Mouse (Mus musculus): ENCODE data around the gene Usp22.
"Not testable (repeated sequence)": the region's sequence is repeated elsewhere in the genome, so short reads cannot be mapped to it uniquely, and the experiment has no call there.

Gene Usp22

DNA sequence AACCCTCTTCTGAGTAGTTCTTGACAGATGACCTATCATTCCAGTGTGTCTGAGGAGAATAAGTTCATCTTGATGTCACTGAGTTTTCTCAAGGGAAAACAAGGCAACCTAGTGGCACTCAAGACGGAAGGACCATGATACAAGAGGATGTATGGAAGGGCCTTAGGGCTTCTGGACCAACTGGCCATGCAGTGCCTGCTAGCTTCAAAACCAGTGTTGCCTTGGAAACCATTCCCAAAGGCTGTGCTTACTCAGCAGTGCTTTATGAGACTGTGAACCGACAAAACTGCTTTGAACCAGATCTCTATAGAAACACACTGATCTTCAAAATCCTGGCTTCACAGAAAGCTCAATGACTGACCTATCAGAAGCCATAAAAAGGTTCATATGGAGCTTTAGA is 15.9 kb upstream of the Usp22 start:
- no peak for DNase-seq (ENCODE audit: low read depth, low spot score)

DNA sequence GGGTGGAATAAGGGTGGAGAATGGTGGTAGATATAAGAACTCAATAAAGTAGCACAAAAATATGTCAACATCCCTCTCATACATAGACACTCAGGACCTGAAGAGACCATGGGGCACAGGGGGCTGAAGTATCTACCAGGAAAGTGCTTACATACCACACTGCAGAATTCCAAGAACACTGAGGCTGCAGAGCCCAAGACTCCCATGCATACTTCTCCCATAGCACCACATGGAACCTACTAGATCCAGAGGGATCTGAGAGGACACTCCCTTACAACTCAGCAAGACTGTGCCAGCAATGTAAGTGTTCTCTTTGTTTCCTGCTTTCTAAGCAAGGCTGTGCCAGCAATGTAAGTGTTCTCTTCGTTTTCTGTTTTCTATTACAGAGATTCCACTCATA is 9.0 kb upstream of the Usp22 start:
- no peak for DNase-seq (ENCODE audit: low read depth, low spot score)

DNA sequence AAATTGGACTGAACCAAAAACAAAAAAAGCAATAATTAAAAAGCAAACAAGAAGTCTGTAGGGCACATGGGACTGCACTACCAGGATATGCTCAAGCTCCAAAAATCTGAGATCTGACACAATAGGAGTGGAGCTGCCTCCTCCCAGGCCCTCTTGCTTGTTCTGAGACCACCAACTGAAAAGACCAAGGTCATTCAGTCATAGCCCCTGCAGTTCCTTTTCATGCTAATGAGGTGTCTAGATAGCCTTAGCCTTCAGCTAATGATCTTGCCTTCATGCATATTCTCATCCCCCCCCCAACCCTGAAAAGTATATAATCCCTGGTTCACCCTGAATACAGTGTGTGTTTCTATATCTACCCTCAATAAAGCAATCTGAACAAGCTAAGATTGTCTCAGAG is 6.8 kb upstream of the Usp22 start:
- no peak for DNase-seq (ENCODE audit: low read depth, low spot score)

DNA sequence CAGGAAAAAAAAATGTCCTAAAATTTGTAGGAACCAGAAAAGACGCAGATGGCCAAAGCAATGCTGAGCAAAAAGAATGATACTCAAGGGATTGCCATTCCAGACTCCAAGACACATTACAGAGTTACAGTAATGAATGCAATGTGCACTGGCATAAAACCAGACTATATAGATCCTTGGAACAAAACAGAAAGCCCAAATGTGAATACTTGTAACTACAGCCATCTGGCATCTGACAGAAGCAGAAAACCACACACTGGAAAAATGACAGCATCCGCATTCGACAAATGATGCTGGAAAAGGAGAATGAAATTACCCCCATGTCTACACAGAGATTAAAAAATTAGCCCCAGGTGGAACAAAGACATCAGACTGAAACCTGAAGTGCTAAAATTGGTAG is 5.5 kb upstream of the Usp22 start:
- DNase-seq (ENCODE audit: low read depth, low spot score), result no peak

DNA sequence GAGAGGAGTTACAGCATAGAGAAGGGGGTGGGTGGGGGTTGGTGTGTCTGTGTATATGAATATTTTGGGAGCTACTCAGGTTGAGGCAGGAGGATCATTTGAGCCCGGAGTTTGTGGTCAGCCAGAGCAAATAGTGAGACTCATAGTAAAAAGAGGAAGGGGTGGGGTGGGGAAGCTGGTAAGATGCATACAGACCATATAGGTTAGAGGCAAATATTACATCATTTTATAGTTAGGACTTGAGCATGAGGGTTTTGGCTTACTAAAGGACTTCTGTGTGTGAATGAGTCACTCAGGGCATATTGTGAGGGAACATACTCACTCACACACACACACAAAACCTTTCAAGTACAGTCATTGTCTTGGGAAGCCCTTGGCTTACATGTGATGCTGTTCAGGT is 1.5 kb upstream of the Usp22 start:
- DNase-seq (ENCODE audit: low read depth, low spot score), result no peak

DNA sequence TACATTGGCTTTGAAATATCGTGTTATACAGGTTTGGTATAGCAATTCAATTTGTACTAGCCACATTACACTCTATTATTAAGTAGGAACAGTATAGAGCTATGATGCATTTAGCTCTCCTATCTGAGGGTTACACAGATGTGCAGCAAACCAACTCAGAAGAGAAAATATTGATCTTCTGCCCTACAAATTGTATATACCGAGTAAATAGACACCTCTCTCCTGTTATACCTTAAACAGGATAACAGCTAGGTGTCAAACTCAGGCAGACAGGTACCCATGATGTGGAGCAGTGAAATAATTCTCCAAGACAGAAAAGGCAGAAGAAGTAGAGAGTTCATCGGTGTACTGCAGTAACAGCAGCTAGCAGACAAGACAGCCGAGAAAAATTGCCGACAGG is 923 bp upstream of the Usp22 start:
- DNase-seq (ENCODE audit: low read depth, low spot score), result no peak

DNA sequence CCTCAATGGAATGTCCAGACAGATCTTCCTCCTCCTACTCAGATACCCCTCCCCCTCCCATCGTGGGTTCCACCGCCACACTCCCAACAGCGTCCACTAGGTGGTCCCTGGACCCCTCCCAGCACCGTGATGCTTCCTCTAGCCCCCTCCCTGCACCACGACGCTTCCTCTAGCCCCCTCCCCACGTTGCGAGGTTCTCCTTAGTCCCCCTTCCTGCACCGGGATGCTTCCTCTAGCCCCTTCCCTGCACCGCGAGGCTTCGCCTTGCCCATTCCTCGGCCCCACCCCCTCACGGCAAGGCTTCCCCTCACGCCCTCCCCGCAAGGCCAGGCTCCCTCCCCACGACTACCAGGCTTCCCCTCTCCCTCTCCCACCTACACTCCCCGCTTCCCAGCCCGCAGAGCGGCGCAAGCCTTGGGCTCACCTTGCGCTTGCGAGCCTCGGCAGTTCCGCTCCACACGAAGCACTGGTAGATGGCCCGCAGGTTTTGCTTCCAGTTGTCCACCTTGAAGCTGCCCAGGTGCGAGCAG is 499 bp downstream of the Usp22 start:
- peak; percentile 56 for DNase-seq (ENCODE audit: low read depth, low spot score)

DNA sequence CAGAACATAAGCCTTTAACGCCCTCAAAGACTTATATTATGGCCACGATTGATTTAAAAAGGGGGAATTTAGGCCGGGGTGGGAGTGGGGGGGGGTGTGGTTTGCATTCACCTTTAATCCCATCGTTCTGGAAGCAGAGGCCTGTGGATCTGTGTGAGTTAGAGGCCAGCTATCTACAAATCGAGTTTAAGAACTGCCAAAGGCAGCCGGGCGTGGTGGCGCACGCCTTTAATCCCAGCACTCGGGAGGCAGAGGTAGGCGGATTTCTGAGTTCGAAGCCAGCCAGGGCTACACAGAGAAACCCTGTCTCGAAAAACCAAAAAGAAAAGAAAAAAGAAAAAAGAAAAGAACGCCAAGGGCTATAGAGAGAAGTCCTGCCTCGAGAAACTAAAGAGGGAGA is 1.4 kb downstream of the Usp22 start:
- not testable (repeated sequence) for DNase-seq (ENCODE audit: low read depth, low spot score)

DNA sequence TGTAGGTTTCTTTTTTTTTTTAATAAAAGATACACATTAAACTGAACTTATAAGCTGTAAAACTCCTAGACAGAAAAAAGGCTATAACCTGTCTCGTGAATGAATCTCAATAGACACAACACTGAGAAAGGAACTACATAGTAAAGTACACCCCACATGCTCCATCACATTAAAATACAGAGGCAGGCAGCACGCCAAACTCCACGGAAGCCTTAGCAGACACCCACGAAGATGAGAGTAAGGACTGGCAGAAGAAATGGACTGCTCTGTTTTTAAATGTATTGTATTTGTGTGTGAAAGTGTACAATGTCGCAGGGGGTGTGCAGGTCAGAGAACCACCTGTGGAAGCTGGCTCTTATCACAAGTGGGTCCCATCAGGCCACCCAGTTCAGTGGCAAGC is 4.7 kb downstream of the Usp22 start:
- DNase-seq (ENCODE audit: low read depth, low spot score), result no peak

DNA sequence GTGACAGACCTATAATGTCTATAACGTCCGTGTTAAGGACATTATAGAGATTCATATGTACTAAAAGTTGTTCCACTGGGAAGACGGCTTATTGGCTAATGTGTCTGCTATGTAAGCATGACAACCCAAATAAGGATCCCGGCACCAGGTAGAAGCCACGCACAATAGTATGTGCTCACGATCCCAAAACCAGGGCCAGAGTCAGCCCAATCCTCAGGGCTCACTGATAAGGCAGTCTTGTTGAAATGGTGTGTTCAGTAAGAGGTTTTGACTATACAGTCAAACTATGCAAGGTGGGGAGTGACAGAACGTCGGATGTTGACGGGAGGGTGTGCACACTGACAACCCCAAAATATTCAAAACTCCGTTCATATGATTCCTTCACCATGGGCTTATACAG is 10.0 kb downstream of the Usp22 start:
- no peak for DNase-seq (ENCODE audit: low read depth, low spot score)

DNA sequence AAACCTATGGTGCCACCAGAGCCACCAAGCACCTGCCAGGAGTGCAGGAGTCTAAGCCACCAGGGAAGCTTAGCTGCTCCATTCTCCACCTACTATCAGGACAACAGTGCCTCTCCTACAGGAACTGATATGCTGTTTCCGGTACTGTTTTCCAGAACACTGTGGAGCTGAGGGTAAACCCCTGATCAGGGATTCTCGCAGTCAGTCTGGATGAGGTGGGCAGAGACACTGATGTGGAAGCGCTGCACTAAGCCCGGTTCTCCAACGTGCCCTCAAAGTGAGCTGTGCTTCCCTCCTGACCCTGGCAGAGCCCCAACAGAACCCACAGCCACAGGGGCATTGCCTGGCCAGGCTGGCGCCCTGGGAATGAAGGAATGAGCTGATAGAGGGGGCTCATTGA is 10.5 kb downstream of the Usp22 start:
- DNase-seq (ENCODE audit: low read depth, low spot score), result no peak

DNA sequence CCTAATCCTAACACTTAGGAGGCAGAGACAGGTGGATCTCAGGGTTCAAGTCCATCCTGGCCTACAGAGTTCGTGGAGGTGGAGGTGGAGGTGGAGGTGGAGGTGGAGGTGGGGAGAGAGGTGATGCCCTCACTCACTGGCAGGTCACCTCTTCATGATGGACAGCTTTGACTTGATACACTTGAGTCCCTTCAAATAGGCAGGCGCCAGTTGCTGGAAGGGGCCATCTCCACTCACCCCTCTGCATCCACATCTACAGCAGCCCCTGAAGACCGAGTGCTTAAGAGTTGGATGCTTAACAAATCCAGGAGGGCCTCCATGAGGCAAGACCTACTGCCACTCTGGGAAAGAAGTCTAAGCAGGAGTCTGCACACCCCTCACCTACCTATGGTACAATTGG is 11.5 kb downstream of the Usp22 start:
- DNase-seq (ENCODE audit: low read depth, low spot score), result no peak

DNA sequence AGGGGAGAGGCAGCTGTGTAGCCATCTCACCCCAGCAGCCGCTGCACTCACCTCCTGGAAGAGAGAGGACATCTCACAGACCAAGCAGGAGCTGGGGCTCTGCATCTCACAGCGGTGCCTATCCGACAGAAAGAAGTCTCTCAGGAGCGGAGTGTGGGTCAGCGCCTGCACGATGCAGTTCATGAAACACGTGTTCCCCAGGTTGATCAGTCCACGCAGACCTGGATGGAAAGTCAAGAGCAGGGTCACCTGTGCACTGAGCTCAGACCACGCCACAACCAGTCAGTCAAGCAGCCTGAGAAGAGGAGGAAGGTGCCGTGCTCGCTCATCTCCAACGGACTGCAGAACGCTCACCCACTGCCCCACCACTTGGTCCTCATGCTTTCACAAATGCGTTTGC is 12.1 kb downstream of the Usp22 start:
- no peak for DNase-seq (ENCODE audit: low read depth, low spot score)

DNA sequence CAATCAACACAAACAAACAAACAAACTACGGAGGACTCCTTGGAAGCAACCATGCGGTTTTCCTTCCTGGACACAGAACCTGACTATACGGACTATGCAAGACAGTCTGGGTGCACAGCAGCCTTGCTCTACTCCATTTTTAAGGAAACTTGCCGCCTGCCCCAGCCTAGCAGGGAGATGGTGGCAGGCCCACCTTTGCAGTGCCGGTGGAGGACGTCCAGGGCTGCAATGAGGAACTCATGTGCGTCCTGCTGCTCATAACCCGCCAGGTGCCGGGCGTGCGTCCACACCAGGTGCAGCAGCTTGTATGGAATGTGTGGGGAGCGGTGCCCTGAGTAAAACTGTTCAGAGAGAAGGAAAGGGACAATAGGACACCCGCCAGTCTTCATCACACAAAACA is 13.7 kb downstream of the Usp22 start:
- no peak for DNase-seq (ENCODE audit: low read depth, low spot score)

DNA sequence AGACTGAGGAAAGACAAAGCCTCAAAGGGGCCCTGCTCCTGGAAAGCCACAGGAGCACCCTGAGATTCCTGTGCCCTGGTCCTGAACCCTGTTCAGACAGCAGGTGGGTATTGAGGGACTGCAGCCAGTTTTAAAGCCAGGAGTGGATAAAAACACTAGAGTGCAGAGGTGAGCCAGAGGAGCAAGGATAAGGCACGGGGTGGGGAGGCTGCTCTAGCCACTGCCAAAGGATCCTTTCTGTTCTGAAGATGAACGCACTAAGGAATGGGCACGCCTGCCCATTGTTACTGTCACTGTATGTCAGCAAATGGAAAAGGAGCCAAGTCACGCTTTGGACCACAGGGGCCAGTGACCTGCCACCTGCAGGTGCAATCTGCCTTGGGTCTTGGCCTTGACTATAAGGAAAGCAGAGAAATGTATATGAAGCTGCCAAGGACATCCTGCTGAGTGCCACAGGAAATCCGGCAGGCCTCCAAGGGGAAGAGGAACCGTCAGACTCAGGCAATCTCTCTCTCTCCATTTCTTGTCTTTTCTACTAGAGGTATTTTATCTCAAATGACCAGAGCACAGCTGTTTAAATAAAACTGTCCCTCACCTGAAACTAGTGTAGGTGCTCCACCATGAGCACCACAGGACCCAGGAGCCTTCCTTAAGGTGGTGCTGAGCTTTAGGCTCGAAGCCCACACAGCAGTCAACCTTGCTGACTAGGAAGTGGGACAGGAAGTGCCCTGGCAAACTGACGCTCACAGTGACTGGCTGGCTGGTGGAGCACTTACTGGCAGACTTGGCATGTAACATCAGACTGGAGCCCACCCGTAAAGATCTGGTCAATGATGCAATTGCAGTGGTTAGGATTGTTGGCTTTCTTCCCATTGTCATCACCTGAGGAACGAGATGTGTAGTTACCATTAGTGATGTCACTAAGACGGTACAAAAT is 14.8 kb downstream of the Usp22 start:
- DNase-seq (ENCODE audit: low read depth, low spot score), result no peak

DNA sequence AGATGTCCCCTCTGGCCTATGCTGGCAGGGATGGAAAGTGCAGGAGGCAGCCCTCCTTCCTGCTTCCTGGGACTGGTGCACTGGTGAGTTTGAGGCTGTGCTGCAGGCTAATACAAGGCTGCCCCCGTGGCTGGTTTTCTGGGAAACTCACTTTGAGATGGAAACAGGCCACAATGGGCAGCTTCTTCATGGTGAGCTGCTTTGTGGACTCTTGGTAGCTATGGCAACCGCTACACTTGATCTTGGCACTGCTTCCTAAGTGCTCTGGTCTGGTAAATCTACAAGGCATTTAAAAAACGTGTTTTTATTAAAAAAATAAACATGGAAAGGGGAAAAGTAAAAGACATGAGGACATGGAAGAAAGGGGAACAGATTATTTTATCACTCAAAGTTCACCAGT is 16.7 kb downstream of the Usp22 start:
- no peak for DNase-seq (ENCODE audit: low read depth, low spot score)

DNA sequence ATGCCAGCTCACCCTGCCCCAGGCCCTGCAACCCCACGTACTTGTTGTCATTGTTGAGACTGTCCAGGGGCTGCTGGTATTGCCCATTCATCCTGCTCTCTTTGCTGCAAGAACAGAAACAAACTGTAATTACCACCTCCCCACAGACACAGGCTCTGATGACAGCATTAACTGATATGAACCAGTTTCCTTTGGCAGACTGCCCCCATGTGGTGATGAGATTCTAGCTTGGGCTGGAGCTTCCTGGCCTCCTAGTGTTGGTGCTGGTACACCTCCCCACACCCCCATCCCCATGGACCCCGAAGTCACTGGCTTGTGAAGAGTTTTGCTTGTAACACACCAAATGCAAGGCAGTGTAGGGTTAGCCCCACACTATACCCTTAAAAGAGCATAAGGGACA is 19.1 kb downstream of the Usp22 start:
- DNase-seq (ENCODE audit: low read depth, low spot score), result no peak

DNA sequence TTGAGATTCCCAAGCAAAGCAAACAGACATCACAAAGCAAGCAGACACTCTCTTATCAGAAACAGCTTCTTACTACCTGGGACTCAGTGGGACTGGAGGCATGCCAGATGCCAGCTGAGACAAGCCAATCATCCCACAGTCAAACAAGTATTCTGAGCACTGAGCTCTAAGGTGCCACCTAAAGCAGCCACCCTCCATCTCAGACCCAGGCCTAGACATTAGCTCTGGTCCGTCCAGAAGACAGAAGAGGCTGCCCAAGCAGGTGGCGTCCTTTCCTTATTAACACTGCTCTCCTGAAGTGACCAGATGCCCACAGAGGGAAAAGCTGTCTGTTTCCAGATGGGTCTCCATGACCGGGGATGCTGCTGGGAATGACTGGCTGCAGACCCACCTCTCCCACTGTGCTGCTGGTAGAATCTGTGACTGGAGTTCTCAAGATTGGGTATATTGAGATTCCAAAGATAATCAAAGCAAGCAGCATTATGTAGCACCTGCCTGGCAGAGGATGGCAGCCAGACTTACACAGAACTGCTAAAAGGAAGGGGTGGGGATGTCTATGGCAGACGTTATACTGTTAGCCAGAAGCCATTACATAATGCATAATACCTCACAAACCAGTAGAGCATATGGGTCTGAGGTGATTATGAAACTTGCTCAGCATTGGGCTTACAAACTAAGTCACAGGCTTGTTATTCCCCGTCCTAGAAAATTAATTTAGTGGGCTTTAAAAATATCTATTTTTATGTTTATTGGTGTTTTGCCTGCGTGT is 24.4 kb downstream of the Usp22 start:
- no peak for DNase-seq (ENCODE audit: low read depth, low spot score)

DNA sequence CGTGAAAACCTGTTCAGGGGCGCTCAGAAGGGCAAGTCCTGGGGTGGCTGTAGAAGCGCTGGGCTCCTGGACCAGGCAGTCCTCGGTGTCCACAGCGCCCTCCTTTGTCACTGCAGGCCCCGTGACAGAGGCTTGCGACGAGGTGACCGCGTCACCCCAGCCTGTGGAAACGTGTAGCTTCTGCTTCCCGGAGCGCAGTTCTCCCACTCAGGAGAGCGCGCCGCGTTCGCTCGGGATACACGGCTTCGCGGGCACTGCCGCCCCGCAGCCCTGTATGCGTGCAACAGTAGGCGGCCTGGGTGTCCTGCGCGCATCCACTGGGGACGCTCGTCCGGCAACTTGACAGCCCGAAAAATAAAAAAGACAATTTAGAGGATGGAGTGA is 27.6 kb downstream of the Usp22 start:
- no peak for DNase-seq (ENCODE audit: low read depth, low spot score)

DNA sequence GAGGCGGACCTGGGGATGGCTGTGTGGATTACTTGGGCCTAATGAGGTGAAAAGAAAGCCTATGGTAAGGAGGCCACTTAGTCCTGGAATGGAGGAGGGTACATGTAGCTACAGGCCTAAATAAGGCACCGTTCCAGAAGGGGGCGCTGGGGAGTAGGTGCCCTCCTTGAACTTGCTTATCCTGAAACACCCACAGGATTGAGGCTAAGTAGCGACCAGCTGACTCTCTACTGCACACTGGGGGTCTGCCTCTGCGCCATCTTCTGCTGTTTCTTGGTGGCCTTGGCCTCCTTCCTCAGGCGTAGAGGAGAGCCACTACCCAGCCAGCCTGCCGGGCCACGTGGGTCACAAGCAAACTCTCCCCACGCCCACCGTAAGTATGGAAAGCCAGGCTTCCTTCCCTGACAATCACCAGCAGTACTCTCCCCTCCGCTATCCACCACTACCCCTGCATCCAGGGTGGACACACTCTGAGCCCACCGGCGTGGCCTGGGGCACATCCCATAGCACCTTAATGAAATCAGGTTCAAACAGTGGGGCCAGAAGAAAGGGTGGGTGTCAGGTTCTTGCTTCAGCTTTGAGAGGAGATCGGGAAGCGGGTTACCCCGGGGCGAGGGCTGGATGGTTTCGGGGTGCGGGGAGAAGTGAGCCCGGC is 28.1 kb downstream of the Usp22 start:
- peak; percentile 84 for DNase-seq (ENCODE audit: low read depth, low spot score)

DNA sequence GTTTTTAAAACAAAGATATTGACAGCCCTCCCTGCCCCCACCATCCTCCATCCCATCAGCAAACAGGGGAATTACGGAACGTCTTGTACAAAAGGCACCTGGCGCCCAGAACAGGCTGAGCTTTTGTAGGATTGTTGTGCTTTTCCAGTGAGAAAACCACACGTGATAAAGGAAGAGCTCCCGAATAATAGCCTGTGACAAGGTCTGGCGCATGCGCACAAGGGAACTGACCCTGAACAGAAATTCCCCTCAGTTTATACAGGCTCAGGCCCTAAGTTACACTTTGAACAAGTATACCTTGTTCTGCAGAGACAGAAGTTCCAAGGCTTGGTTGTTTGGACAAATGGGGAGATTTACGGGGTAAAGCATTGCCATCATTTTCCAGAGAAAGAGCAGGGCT is 29.3 kb downstream of the Usp22 start:
- no peak for DNase-seq (ENCODE audit: low read depth, low spot score)

Measured in WW6 (cell line).